Mouse (Mus musculus) brain, adult 2 months (tissue): ENCODE measurements at regions not wholly inside any gene's neighbourhood (a gene's known extent, or its start where the extent isn't known, plus 50 kb on each side); places are given as distances from the start of the nearest gene placed in this dataset.
"Not testable (repeated sequence)": the region's sequence is repeated elsewhere in the genome, so short reads cannot be mapped to it uniquely, and the experiment has no call there.

ENCODE experiments used
- DNase-seq: peaks from one replicate; pipeline ENCODE4 v3.0.0; 2011; ENCODE audit warnings: low read depth, low spot score

DNA sequence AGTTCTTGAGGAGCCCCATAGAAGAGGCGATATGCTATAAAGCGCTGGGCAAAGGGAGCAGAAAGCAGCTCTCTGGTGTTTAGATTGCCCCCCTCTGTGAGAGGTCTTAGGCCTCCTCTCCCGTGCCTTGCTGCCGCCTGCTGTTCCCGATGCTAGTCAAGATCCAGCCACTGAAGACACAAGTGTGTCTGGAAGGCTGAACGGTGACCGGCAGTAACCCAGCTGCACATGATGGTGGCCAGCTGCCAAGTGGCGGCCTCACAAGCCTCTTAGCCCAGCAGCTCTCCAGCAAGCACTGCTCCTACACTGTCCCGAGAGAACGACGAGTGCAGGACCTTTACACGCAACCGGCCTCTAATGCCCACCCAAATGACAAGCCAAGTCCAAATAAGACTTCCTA is 104.1 kb upstream of the Abca1 start:
- peak; percentile 90 for DNase-seq

DNA sequence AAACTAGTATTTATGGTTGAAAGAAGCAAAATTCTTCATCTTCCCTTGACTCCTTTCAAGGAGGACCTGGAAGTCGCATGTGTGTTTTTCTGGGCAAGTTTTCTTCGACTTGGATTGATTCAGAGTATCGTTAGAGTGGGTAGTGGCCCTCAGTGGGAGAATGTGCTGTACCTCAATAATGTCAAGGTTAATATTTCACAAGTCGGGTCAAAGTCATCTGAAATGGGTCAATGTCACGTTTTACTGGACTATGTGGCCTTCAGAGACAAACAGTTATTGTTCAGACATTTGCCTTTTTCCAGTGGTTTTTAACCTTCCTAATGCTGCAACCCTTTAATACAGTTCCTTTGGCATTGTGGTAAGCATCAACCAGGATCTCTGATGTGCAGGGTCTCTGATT is 102.8 kb upstream of the Abca1 start:
- no peak for DNase-seq

DNA sequence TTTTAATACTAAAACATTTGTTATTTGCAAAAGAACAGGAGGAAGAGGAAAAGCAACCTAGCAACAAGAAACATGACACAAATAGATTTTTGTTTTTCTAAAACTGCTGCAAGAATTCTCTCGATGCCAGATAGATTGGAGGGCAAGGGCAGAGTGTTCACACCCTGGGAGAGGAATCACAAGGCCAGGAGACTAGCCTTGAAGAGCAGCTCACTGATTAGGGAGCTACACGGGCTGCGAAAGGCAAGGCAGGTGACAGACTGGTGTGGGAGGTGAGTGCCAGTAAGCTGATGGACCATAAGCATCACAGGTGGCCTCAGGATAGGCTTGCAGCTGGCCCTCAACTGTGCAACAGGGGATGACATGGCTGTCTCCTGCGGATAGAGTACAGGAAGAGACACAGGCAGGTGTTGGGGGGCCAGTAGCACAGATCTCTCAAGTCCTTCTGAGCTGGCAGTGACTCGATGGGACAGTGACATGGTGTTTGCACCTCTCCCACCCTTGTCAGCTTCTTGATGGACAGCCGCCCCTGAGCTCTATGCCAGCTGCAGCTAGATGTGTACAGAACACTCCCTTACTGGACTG is 102.0 kb upstream of the Abca1 start:
- no peak for DNase-seq

DNA sequence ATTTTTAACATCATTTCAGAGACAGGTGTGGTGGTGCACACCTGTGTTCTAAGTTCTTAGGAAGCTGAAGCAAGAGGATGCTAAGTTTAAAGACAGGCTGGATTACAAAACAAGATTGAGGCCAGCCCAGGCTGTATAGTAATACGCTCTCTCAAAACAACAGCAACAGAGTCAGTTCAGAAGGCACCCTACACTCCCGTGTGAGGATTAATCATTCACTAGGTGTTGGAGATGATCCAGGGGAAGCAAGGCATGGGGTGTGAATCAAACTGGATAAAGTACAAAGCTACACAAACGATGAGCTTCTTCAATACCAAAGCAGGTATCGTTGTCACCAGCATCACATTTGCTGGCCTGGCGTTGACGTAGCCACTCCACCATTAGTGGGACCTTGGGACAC is 99.3 kb upstream of the Abca1 start:
- DNase-seq = no peak

DNA sequence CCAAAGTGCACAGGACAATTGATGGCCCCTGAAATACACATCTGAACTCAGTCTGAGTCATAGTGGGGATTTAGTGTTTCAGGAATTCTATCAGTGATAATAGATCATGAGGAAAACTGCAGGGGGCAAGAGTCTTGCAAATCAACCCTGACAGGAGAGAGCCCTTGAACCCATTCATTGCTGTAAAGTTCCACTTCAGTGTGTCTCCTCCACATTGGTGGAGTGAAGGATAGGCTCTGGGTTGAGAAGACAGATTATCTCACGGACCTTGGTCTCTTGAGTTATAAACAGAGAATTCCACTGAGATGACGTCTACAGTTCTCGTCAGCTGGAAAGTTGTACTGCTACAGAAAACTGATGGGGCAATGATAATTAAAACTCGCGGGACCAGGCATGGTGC is 97.3 kb upstream of the Abca1 start:
- no peak for DNase-seq

DNA sequence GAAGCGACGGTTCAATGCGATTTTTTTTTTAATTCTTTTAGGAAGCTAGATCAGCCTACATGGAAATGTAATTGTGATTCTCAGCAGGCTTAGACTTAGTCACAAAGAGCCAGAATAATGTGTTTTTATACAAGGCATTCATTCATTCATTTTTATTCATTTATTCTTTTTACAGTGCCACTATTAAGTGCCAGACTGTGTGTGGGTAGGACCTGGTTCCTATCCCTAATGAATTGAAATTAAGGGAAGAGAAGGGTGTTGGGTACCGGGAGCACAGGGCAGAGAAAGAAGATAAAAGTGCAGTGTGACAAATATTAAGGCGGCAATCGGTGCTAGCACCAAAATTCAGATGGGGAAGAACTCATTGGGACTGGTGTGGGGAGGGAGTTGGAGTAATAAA is 94.8 kb upstream of the Abca1 start:
- DNase-seq = no peak

DNA sequence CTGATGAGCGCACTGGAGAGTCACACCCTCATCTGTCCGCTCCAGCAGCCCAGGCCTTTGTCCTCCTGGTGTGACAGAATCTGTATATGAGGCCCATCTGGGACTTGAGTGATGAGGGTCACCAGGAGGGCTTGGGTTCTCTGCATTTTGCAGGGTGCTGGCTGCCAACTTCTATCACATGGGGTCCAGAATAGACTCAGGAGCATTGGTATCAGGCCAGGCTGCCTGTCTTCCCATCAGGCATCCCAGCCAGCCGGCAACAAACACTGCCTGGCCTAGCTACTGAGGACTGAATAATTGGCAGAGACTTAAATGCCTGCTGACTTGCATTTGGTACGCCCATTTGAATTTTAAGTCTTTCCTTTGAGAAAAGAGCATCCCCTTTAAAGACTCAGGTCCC is 94.0 kb upstream of the Abca1 start:
- DNase-seq = peak; percentile 45

DNA sequence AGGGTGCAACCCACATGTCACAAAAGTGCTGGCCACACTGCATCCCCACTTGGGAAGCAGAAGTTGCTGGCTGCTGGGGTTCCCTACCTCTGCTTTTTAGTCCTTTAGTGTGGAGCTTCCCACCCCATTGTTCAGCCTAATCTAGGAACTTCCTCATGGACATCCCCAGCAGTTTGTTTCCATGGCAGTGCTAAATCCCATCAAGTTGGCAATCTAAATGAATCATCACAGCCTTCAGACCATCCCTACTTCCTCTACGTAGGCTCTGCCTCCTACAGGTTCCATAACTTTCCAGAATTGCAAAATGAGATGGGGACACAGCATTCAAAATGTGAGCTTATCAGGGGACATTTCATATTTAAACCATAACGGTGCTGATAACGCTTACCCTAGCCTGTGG is 90.6 kb upstream of the Abca1 start:
- DNase-seq = peak; percentile 18

DNA sequence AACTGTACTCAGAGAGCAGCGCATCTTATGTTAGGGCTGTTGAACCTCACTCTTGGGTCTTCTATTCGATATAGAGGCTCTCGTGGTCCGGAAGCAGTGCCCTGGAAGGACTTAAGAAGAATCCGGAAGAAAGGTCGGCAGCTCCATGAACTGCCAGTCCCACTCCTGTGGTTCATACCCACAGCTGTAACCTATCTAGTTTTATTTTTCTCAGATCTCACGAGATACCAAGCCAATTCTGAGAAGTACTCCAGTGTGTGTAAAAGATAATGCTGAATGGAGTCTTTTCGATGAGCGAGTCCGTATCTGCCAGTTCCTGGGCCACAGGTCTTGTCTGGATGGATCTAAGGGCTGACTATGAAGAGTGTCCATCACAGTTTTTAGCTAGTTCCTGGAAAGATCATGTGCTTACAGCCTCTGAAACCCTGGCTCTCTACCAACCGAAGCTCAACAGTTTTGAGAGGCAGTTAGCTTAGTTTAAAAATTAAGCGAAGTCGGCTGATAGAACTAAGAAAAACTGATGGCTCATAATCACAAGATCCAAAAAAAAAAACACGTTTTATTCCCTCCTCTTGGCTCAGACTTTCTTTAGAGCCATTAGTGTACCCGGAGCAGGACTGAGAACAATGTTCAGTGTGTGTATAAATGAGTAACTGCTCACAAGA is 86.5 kb upstream of the Abca1 start:
- no peak for DNase-seq

DNA sequence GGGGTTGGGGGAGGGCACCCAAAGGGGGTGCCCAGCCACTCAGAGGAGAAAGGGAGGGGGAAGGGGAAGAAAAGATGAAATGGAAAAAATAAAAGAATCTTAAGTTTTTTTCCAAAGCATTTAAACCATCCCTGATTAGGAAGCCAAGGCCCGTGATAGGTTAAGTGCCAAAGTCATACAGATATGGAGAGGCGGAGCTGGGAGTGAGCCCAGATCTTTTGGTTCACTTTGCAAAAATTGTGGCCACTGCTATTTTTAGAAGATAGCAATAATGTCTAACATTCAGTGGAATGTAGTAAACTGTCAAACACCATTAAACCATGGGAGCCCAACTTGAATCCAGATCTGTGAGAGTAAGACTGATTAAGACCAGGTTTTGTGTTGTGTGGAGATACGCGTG is 85.9 kb upstream of the Abca1 start:
- no peak for DNase-seq

DNA sequence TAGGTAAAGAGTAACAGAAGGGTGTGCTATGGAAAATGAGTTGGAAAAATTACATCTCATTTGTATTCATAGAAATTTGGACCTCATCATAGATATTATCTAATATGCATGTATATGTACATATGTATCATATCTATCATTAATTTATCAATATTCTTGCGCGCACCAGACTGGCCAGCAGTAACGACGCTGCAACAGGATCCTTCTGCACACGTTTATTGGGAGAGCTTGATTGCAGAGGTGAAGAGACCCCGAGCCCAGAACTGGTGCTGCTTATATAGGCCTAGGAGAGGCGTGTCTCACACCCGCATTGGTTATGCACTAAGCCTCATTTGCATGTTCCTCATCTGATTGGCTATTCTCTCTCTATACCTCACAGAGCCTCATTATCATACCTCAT is 83.8 kb upstream of the Abca1 start:
- not testable (repeated sequence) for DNase-seq

DNA sequence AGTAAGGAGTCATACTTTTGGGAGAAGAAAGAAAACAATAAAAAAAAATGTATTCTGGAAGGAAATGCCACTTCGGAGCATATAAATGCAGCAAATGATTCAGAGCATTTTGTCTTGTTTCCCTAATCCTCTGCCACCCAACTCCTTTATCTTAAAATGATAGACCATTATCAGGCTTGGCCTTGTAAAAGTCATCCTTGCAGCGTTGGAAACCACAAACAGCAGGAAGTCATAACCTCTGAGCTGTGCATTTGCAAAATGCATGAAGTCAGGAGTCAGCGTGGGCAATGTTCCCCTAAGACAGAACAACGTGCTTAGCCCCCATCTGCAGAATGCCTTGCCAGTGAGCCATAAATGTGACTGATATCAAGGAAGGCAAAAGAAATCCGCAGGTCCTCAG is 80.2 kb upstream of the Abca1 start:
- no peak for DNase-seq

DNA sequence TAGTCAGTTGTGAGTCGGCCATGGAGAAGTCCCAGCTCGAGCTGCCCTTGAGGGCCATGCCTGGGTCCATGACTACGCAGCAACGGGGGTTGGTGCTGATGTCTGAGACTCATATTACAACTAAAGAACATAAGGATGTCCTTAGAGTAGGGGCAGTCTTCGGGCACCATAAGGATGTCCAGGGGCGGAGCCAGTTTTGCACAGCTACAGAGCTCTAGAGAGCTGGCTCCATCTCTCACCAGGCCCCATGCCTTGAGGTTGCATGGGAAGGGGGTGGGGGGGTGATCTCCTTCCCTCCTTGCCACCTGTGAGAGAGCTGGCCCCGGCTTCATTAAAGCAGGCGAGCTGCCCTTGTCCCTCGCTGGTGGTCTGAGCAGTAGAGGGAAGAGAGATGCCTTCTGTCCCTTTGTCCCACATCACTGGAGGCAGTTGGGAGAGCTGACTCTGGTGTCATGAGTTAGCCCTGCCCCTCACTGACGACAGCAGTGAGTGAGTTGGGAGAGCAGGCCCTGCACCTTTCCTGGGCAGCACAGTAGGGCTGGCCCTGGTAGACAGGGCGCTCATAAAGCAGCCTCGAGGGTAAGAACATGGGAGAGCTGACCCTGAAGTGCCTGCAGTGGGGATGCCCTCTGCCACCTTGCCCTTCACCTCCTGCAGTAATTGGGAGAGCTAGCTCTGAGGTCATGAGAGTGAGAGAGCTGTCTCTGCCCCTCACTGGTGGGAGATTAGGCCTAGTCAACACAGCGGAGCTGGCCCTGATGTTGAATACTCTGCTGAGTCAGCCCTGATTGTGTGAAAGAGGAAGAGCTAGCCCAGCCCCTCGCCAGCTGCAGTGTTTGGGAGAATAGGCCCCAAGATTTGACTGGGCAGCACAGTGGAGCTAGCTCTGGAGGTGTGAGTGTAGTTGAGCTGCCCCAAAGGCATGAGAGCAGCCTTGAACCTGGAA is 78.9 kb upstream of the Abca1 start:
- no peak for DNase-seq

DNA sequence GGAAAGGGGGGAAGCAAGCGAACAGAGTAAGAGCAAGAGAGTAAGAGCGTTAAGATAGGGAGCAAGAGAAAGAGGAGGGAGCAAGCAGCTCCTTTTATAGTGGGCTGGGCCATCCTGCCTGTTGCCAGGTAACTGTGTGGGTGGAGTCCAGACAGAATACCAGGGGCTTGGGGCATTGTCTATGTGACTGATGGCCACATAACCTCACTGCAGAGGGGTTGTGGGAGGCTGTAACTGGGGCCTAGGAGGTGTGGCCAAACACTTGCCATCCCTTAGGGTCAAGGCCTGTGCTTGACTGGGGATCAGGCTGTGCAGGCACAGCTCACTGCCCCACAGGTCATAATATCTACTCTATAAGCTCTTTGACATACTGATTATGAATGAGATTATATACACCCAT is 76.2 kb upstream of the Abca1 start:
- no peak for DNase-seq

DNA sequence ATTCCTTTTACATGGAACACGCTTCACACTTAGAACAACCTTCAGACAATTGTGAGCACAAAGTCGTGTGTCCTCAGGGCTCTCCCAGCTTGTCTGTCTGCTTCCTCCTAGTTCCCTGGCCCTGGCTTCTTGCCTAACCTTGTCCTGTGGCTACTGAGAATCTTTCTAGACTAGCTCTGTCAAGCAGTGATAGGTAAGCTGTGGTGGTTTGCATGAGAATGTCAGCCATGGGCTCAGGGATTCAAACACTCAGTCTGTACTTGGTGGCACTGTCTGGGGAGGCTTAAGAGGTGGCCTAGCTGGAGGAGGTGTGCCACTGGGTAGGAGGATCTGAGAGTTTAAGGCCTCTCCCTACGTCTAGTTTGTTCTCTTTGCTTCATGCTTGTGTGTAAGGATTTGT is 72.7 kb upstream of the Abca1 start:
- no peak for DNase-seq

DNA sequence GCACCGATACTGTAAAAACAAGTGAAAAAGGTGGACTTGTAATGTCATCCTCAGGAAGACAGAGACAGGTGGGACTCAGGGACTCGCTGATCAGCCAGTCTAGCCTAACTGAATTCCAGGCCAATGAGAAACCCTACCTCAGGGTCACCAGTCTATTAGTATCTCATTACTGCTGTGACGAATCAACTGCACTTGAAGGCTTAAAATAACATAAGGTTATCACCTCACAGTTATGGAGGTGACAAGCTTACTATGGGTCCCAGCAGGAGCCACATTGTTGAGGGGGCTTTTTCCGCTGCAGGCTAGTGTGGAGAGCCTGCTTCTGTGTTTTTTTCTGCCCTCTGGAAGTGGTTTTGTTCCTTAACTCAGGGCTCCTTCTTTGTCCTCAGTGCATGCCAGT is 72.2 kb upstream of the Abca1 start:
- no peak for DNase-seq

DNA sequence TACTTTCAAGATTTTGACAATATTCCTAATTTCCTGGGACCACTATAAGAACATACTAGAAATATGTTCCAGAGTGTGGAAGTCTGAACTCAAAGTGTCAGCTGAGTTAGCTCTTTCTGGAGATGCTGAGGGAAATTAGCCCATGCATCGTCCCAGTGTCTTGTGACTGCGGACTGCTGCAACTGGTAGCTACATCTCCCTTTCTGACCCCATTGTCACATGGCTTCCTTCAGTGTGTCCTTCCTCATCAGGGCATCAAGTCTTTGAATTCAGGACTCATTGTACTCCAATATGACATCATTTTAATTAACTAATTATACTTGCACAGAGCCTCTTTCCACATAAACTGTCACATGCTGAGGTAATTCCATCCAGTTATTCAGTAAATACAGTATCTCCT is 71.4 kb upstream of the Abca1 start:
- DNase-seq = no peak

DNA sequence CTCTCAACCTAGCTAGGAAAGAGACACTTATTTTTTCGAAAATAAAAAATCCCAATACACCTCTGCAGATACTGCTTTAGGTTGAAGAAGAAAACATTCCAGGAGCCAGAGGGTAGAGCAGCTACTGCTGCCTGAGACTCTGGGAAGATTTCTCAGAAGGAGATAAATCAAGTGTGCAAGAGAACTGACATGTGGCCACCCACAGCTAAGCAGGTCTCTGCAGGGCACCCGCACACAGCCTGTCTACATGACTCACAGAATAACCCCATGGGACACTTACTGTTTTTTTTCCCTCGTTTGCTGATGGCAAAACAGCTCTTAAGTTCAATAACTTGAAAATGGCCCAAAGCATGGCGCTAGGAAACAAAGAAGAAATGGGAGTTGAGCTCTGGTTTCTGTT is 68.7 kb upstream of the Abca1 start:
- DNase-seq = no peak

DNA sequence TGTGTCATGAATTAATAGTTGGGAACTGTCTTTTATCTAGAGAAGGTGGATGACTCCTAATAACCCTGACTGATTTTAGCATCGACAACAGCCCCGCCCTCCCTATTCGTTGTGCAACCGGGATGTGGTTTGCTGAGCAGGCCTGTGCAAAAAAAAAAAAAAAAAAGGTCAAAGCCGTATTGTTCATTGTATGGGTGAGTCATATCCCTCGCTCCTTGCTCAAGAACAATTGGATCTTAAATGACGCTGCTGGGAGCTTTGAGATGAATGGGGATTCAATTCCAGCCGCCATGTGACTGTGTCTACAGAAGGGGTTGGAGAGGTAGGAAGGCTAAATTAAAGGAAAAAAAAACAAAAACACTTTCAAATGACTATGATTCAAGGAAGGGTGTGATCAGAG is 68.1 kb upstream of the Abca1 start:
- peak; percentile 83 for DNase-seq

DNA sequence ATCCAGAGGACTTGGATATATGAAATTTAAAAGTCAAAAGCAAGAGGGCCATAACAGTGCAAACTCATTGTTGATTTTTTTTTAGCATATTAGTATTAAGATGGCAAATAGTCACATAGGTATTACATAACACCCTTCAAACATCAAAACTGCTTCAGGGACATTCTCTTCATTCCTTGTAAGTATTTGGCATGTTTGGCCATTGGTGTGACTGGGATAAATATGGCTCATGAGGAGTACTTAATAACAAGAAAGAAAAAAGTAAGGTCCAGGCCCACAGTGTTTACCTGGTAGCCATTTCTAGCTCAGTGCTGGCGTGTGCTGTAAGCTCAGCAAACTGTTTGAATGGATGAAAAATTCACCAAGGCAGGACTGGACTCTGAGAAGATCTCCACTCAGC is 67.4 kb upstream of the Abca1 start:
- DNase-seq = no peak

DNA sequence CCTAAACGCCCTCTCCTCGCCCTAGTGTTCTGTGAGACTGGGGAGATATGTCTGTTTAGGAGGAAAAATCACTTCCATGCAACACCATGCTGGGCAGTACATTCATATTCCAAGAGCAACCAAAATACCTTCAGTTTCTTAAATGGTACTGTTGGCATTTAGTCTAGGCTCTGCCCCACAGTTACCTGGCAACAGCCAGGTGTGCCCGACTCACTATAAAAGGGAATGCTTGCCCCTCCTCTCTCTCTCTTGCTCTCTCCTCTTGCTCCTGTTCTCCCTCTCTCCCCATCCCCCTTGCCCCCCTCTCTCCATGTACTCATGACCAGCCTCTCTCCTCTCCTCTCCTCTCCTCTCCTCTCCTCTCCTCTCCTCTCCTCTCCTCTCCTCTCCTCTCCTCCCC is 66.7 kb upstream of the Abca1 start:
- no peak for DNase-seq

DNA sequence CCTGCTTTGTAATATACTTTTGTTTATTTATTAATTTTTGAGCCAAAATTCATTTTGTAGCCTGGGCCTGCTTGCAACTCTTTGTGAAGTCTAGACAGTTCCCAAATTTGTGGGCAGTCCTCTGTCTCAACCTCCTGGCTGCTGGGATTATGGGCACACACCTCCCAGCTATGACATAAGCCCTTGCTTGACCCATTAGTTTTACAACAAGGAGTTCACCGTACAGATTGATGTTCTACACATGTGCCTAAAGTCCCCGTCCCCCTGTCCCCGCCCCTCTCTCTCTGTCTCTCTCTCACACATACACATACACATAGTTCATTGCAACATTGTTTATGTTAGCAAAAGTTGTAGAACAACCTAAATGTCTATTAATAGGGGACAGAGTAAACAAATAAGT is 63.7 kb upstream of the Abca1 start:
- DNase-seq = no peak

DNA sequence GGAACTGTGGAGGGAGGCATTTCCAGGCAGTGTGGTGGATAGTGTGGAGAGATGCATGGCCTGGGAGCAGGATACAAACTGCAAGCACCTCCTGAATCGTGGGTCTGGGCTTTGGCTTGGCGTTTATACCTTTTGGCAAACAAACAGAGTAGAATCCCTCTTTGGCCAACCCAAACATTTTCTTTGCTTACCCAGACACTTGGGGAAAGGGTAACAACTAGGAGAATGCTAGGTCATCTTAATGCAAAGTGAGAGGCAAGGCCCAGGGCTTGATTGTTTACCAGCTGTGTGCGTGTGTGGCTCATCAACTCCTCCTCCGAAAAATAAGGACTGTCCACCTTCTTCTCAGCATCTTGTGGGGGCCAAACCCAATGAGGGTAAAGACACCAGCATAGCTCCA is 61.1 kb upstream of the Abca1 start:
- no peak for DNase-seq
